Mouse (Mus musculus) embryonic facial prominence, embryonic 14.5 days (tissue): ENCODE results near the gene Slc9a3r1. TPM values are rescaled to one million over a fixed set of nuclear protein-coding genes. Genes with fewer than 3 reads are reported as not detected.

Experiments used
- ATAC-seq: fragments of 200-750 bp; cut with Nextera tagmentation; 2 replicates; pipeline ENCODE4 v1.8.0; 2017; ENCODE audit warnings: low read depth, moderate number of reproducible peaks, moderate TSS enrichment
- DNase-seq: peaks from one replicate; pipeline ENCODE4 v3.0.0-alpha.2; 2015; ENCODE audit warnings: low spot score
- H3K27ac ChIP-seq: fragments of 300-500 bp; sonication (generic); replicated peaks from 2 replicates; pipeline ENCODE4 v1.5.1; 2014; ENCODE audit warnings: low read depth, mild to moderate bottlenecking, low read length, moderate library complexity
- H3K27me3 ChIP-seq: fragments of 300-500 bp; sonication (generic); replicated peaks from 2 replicates; pipeline ENCODE4 v1.6.1; 2014; ENCODE audit warnings: low read length; ENCODE audit not compliant: control insufficient read depth, insufficient read depth
- H3K36me3 ChIP-seq: fragments of 300-500 bp; sonication (generic); 2 replicates; pipeline ENCODE4 v1.6.1; 2014; ENCODE audit warnings: low read length, mixed read lengths; ENCODE audit not compliant: control insufficient read depth, insufficient read depth
- H3K4me1 ChIP-seq: fragments of 300-500 bp; sonication (generic); 2 replicates; pipeline ENCODE4 v1.6.1; 2014; ENCODE audit warnings: antibody characterized with exemption, low read length; ENCODE audit not compliant: control insufficient read depth, insufficient read depth
- H3K4me2 ChIP-seq: fragments of 300-500 bp; sonication (generic); 2 replicates; pipeline ENCODE4 v1.6.1; 2014; ENCODE audit warnings: low read depth, mild to moderate bottlenecking, low read length, moderate library complexity, mixed read lengths
- H3K4me3 ChIP-seq: fragments of 300-500 bp; sonication (generic); 2 replicates; pipeline ENCODE4 v1.5.1; 2014; ENCODE audit warnings: low read depth, mild to moderate bottlenecking, low read length
- H3K9ac ChIP-seq: fragments of 300-500 bp; sonication (generic); 2 replicates; pipeline ENCODE4 v1.6.1; 2014; ENCODE audit warnings: low read depth, mild to moderate bottlenecking, low read length, moderate library complexity, mixed read lengths
- H3K9me3 ChIP-seq: fragments of 300-500 bp; sonication (generic); 2 replicates; pipeline ENCODE4 v1.6.1; 2016; ENCODE audit warnings: low read length; ENCODE audit not compliant: control insufficient read depth
- WGBS: fragments of 180-500 bp; shearing (Covaris S2); extraction: QIAGEN DNeasy Blood & Tissue Kit; methylation state at CpG from one replicate; pipeline ENCODE4 v1.1.7; 2014; 5-methylcytosine and 5-hydroxymethylcytosine counted together
- polyA plus RNA-seq: library from polyadenylated mRNA; unstranded; fragments of >200 nt; fragmentation: Nextera tagmentation; extraction: Ambion mirVana; gene quantifications from 2 replicates; pipeline ENCODE4 v1.2.1, GENCODE M21; 2014

Gene Slc9a3r1
- polyA plus RNA-seq, 1 experiment from 2014 or later = 43.5 TPM

DNA sequence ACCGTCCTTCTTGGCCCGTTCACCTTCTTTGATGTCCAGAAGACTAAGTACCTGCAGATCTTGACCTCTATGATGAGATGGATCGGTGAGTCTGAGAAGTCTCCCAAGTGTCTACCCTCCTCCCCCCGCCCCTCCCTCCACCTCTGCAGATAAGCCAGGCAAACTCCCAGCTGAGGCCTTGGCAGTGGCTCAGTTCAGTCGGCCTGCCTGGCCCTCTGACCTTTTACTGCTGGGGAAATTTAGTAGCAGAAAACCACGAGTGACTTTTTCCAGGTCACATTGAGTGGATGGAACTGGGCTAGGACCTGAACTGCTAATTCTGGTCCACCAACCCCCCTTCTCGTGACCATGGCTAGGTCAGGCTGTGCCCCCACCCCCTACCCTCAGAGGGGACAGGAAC lies 65.3 kb downstream of the Slc9a3r1 start:
- H3K4me1 ChIP-seq = peaks cover 15% of the 10 kb centered on the region; the same call in 1 of the 2 replicates
- no peaks in the 10 kb centered on the region for H3K27me3 ChIP-seq
- DNase-seq = no peak
- no peaks in the 10 kb centered on the region for H3K9me3 ChIP-seq
- no peak overlapping the region for H3K4me3 ChIP-seq
- WGBS = 61% methylated on average over 7 of the region's 7 CpGs
- H3K9ac ChIP-seq = no peak overlapping the region
- H3K4me2 ChIP-seq = no peak overlapping the region
- no peaks in the 10 kb centered on the region for H3K36me3 ChIP-seq
- ATAC-seq = no peak
- H3K27ac ChIP-seq = no peak overlapping the region

GRCm38 (mm10) chr11:115229021-115229930 lies 66.1 kb downstream of the Slc9a3r1 start:
- Histone ChIP-seq H3K9ac (no peak overlapping the region), H3K4me2 (no peak overlapping the region), H3K4me3 (no peak overlapping the region), H3K27me3 (no peaks in the 10 kb centered on the region), H3K27ac (no peak overlapping the region), H3K9me3 (no peaks in the 10 kb centered on the region), H3K36me3 (no peaks in the 10 kb centered on the region), H3K4me1 (peaks cover 15% of the 10 kb centered on the region; the same call in 1 of the 2 replicates)
- WGBS = 41% methylated on average over 15 of the region's 15 CpGs
- ATAC-seq (no peak), DNase-seq (no peak)

Other genes with a start within 250 kb of the Slc9a3r1 start
- 0.39 and 0.49 TPM in 2 replicates for gene Cd300lb, start 229.0 kb upstream of the Slc9a3r1 start, polyA plus RNA-seq
- gene Cd300c, start 194.2 kb upstream of the Slc9a3r1 start, polyA plus RNA-seq = not detected in 2 replicates
- gene Cd300ld, start 173.4 kb upstream of the Slc9a3r1 start, polyA plus RNA-seq = 0.10 and 0.14 TPM in 2 replicates
- gene Cd300c2, start 161.5 kb upstream of the Slc9a3r1 start, polyA plus RNA-seq = 3.2 and 3.5 TPM in 2 replicates
- gene Cd300ld2, start 147.1 kb upstream of the Slc9a3r1 start, polyA plus RNA-seq = not detected in 2 replicates
- not detected in 2 replicates for gene Cd300ld4, start 136.3 kb upstream of the Slc9a3r1 start, polyA plus RNA-seq
- not detected in 2 replicates for gene Cd300ld5, start 125.6 kb upstream of the Slc9a3r1 start, polyA plus RNA-seq
- gene Cd300ld3, start 114.9 kb upstream of the Slc9a3r1 start, polyA plus RNA-seq = not detected in 2 replicates
- gene Cd300e, start 101.2 kb upstream of the Slc9a3r1 start, polyA plus RNA-seq = 0.10 TPM in 1 of 2 replicates, not detected in the other
- gene Rab37, start 71.9 kb upstream of the Slc9a3r1 start, polyA plus RNA-seq = 1.6 and 2.9 TPM in 2 replicates
- gene Cd300lf, start 29.3 kb upstream of the Slc9a3r1 start, polyA plus RNA-seq = 0.14 and 0.56 TPM in 2 replicates
- 12.5 and 14.9 TPM in 2 replicates for gene Tmem104, start 24.1 kb downstream of the Slc9a3r1 start, polyA plus RNA-seq
- 20.0 and 23.3 TPM in 2 replicates for gene Nat9, start 24.5 kb downstream of the Slc9a3r1 start, polyA plus RNA-seq
- gene Grin2c, start 103.9 kb downstream of the Slc9a3r1 start, polyA plus RNA-seq = not detected in 2 replicates
- 10.4 and 11.0 TPM in 2 replicates for gene Fdxr, start 113.7 kb downstream of the Slc9a3r1 start, polyA plus RNA-seq
- 0.24 and 0.52 TPM in 2 replicates for gene Fads6, start 134.3 kb downstream of the Slc9a3r1 start, polyA plus RNA-seq
- gene Otop2, start 143.8 kb downstream of the Slc9a3r1 start, polyA plus RNA-seq = not detected in 2 replicates
- not detected in 2 replicates for gene Ush1g, start 158.7 kb downstream of the Slc9a3r1 start, polyA plus RNA-seq
- 0.21 TPM in 1 of 2 replicates, not detected in the other for gene Otop3, start 171.4 kb downstream of the Slc9a3r1 start, polyA plus RNA-seq
- 10.3 and 10.5 TPM in 2 replicates for gene Hid1, start 204.4 kb downstream of the Slc9a3r1 start, polyA plus RNA-seq
- 11.7 and 12.3 TPM in 2 replicates for gene Cdr2l, start 218.6 kb downstream of the Slc9a3r1 start, polyA plus RNA-seq
- gene Mrpl58, start 240.4 kb downstream of the Slc9a3r1 start, polyA plus RNA-seq = 175 and 185 TPM in 2 replicates